Mouse (Mus musculus) forebrain, postnatal 0 days (tissue): ENCODE results near the gene Zfyve1. TPM values are rescaled to one million over a fixed set of nuclear protein-coding genes. Genes with fewer than 3 reads are reported as not detected.
"Not testable (repeated sequence)": the region's sequence is repeated elsewhere in the genome, so short reads cannot be mapped to it uniquely, and the experiment has no call there.

ENCODE experiments used
- ATAC-seq: fragments of 200-750 bp; cut with Nextera tagmentation; 2 replicates; pipeline ENCODE4 v1.8.0; 2017; ENCODE audit warnings: mild to moderate bottlenecking, moderate library complexity
- DNase-seq: peaks from one replicate; pipeline ENCODE4 v3.0.0-alpha.2; 2015
- H3K27ac ChIP-seq: fragments of 300-500 bp; sonication (generic); 2 replicates; pipeline ENCODE4 v1.5.1; 2014; ENCODE audit warnings: low read depth, mild to moderate bottlenecking, antibody characterized with exemption, low read length, moderate library complexity, mixed read lengths
- H3K27me3 ChIP-seq: fragments of 300-500 bp; sonication (generic); 2 replicates; pipeline ENCODE4 v1.6.1; 2014; ENCODE audit warnings: mild to moderate bottlenecking, low read length, mixed read lengths; ENCODE audit not compliant: insufficient read depth
- H3K36me3 ChIP-seq: fragments of 300-500 bp; sonication (generic); 2 replicates; pipeline ENCODE4 v1.6.1; 2014; ENCODE audit warnings: mild to moderate bottlenecking, moderate library complexity; ENCODE audit not compliant: insufficient read depth
- H3K4me1 ChIP-seq: fragments of 300-500 bp; sonication (generic); 2 replicates; pipeline ENCODE4 v1.6.1; 2014; ENCODE audit warnings: antibody characterized with exemption; ENCODE audit not compliant: insufficient read depth
- H3K4me2 ChIP-seq: fragments of 300-500 bp; sonication (generic); 2 replicates; pipeline ENCODE4 v1.6.1; 2014; ENCODE audit warnings: low read depth, mild to moderate bottlenecking, moderate library complexity
- H3K4me3 ChIP-seq: fragments of 300-500 bp; sonication (generic); 2 replicates; pipeline ENCODE4 v1.5.1; 2014; ENCODE audit warnings: low read depth, low read length, mixed read lengths
- H3K9ac ChIP-seq: fragments of 300-500 bp; sonication (generic); 2 replicates; pipeline ENCODE4 v1.6.1; 2014; ENCODE audit warnings: mild to moderate bottlenecking
- H3K9me3 ChIP-seq: fragments of 300-500 bp; sonication (generic); 2 replicates; pipeline ENCODE4 v1.6.1; 2016; ENCODE audit warnings: low read length
- CTCF ChIP-seq: sonication (generic); IDR thresholded peaks from 2 replicates; pipeline ENCODE4 v1.5.1; 2016; ENCODE audit warnings: antibody characterized with exemption, control low read depth, low read depth
- WGBS: fragments of 180-500 bp; shearing (Covaris S2); extraction: QIAGEN DNeasy Blood & Tissue Kit; methylation state at CpG from one replicate; pipeline ENCODE4 v1.1.7; 2014; 5-methylcytosine and 5-hydroxymethylcytosine counted together
- polyA plus RNA-seq: library from polyadenylated mRNA; unstranded; fragments of >200 nt; fragmentation: Nextera tagmentation; extraction: Ambion mirVana; gene quantifications from 2 replicates; pipeline ENCODE4 v1.2.1, GENCODE M21; 2015
- total RNA-seq: library from RNA; depleted of rRNA; stranded (reverse); fragments of >200 nt; gene quantifications from 2 replicates; pipeline ENCODE4 v1.2.3, GENCODE M21; 2014; rRNA removed

Zfyve1 gene
- total RNA-seq = 29.9 and 40.6 TPM in 2 replicates
- polyA plus RNA-seq = 12.8 and 18.5 TPM in 2 replicates

GRCm38 (mm10) chr12:83597025-83597501 is at the start of gene Zfyve1:
Gene Zfyve1 (minus strand): TSS chr12:83597222.
- ATAC-seq (peak; percentile 100), DNase-seq (peak; percentile 97)
- peak within 1 kb of the TSS; percentile 56 for H3K4me2 ChIP-seq
- peak within 1 kb of the TSS; percentile 98 for H3K9ac ChIP-seq
- H3K36me3 ChIP-seq = peaks cover 18% of the 10 kb centered on the region
- no peaks in the 10 kb centered on the region for H3K9me3 ChIP-seq
- TF ChIP-seq CTCF = no peak
- WGBS = 1% methylated on average over 28 of the region's 28 CpGs
- peaks cover 15% of the 10 kb centered on the region for H3K4me1 ChIP-seq
- no peaks in the 10 kb centered on the region for H3K27me3 ChIP-seq
- H3K4me3 ChIP-seq = peak within 1 kb of the TSS; percentile 83
- peak within 1 kb of the TSS; percentile 97 for H3K27ac ChIP-seq

- H3K27ac ChIP-seq = no peak overlapping the region
Observed at GRCm38 (mm10) chr12:83643116-83643515, 46.1 kb upstream of the Zfyve1 start.

GRCm38 (mm10) chr12:83641233-83641632 is 44.2 kb upstream of the Zfyve1 start:
- TF ChIP-seq CTCF = no peak
- no peak overlapping the region for H3K4me2 ChIP-seq
- H3K4me3 ChIP-seq = no peak overlapping the region
- H3K27me3 ChIP-seq = no peaks in the 10 kb centered on the region
- H3K9ac ChIP-seq = no peak overlapping the region
- no peak overlapping the region for H3K27ac ChIP-seq
- no peak for DNase-seq
- 91% methylated on average over 2 of the region's 2 CpGs for WGBS
- no peak for ATAC-seq
- peaks cover 44% of the 10 kb centered on the region for H3K36me3 ChIP-seq
- H3K9me3 ChIP-seq = no peaks in the 10 kb centered on the region
- H3K4me1 ChIP-seq = no peaks in the 10 kb centered on the region

More at GRCm38 (mm10) chr12:83643116-83643515, 46.1 kb upstream of the Zfyve1 start:
- no peak overlapping the region for H3K4me3 ChIP-seq
- H3K36me3 ChIP-seq = peaks cover 40% of the 10 kb centered on the region
- no peak for DNase-seq
- no peak overlapping the region for H3K9ac ChIP-seq
- no peaks in the 10 kb centered on the region for H3K27me3 ChIP-seq
- no peak overlapping the region for H3K4me2 ChIP-seq
- 82% methylated on average over 1 of the region's 1 CpGs for WGBS
- no peak for TF ChIP-seq CTCF
- ATAC-seq = no peak
- no peaks in the 10 kb centered on the region for H3K4me1 ChIP-seq
- H3K9me3 ChIP-seq = no peaks in the 10 kb centered on the region

- Histone ChIP-seq H3K4me1 (no peaks in the 10 kb centered on the region), H3K36me3 (peaks cover 9% of the 10 kb centered on the region), H3K27me3 (no peaks in the 10 kb centered on the region), H3K9me3 (no peaks in the 10 kb centered on the region), H3K27ac (no peak overlapping the region), H3K4me2 (peak overlapping the region; percentile 57; the same call in 1 of the 2 replicates), H3K9ac (no peak overlapping the region), H3K4me3 (no peak overlapping the region)
- TF ChIP-seq CTCF = no peak
- 36% methylated on average over 2 of the region's 2 CpGs for WGBS
- DNase-seq (no peak), ATAC-seq (no peak)
Observed at GRCm38 (mm10) chr12:83633807-83634206, 36.8 kb upstream of the Zfyve1 start.

- no peaks in the 10 kb centered on the region for H3K9me3 ChIP-seq
- no peak for TF ChIP-seq CTCF
- H3K9ac ChIP-seq = peak overlapping the region; percentile 93
- peak overlapping the region; percentile 75 for H3K4me3 ChIP-seq
- no peaks in the 10 kb centered on the region for H3K4me1 ChIP-seq
- H3K27ac ChIP-seq = peak overlapping the region; percentile 95
- DNase-seq (peak; percentile 69), ATAC-seq (peak; percentile 7)
- no peaks in the 10 kb centered on the region for H3K27me3 ChIP-seq
- peak overlapping the region; percentile 57 for H3K4me2 ChIP-seq
- peaks cover 7% of the 10 kb centered on the region for H3K36me3 ChIP-seq
- WGBS = 3% methylated on average over 20 of the region's 20 CpGs
Observed at GRCm38 (mm10) chr12:83632680-83633025, 35.6 kb upstream of the Zfyve1 start.

- Histone ChIP-seq H3K27me3 (no peaks in the 10 kb centered on the region), H3K27ac (peak overlapping the region; percentile 95), H3K9ac (peak overlapping the region; percentile 93), H3K4me3 (peak overlapping the region; percentile 75), H3K4me1 (no peaks in the 10 kb centered on the region), H3K4me2 (peak overlapping the region; percentile 58), H3K9me3 (no peaks in the 10 kb centered on the region), H3K36me3 (peaks cover under 1% of the 10 kb centered on the region)
- ATAC-seq (peak; percentile 100), DNase-seq (peak; percentile 99)
- 2% methylated on average over 66 of the region's 68 CpGs for WGBS
- peak; percentile 33 for TF ChIP-seq CTCF
Observed at GRCm38 (mm10) chr12:83631743-83632679, 35.0 kb upstream of the Zfyve1 start.

GRCm38 (mm10) chr12:83630936-83631335 is 33.9 kb upstream of the Zfyve1 start, which contains the start of gene Rbm25:
Gene Rbm25 (plus strand): TSS chr12:83631236.
- H3K9me3 ChIP-seq, ATAC-seq, DNase-seq, H3K4me1 ChIP-seq, H3K27me3 ChIP-seq, H3K36me3 ChIP-seq: not testable (repeated sequence)
- peak within 1 kb of the TSS; percentile 75 for H3K4me3 ChIP-seq
- no CpG with 5 or more reads among the region's 5 CpGs for WGBS
- peak within 1 kb of the TSS; percentile 93 for H3K9ac ChIP-seq
- peak within 1 kb of the TSS; percentile 58 for H3K4me2 ChIP-seq
- peak within 1 kb of the TSS; percentile 95 for H3K27ac ChIP-seq
